Mouse (Mus musculus) embryonic fibroblast, embryonic 13.5 days (primary cell): ENCODE measurements around the gene Gm26602. TPM values are rescaled to one million over a fixed set of nuclear protein-coding genes. Genes with fewer than 3 reads are reported as not detected.
A peak's percentile ranks its signal among the peaks of the same experiment; 100 is the strongest.

Experiments
- H3K27ac ChIP-seq: 2 replicates; pipeline ENCODE4 v1.5.1; 2012; ENCODE audit warnings: low read length, control low read depth, inconsistent platforms; ENCODE audit not compliant: insufficient read depth
- H3K4me1 ChIP-seq: 2 replicates; pipeline ENCODE4 v1.6.1; 2011; ENCODE audit warnings: low read length; ENCODE audit not compliant: control insufficient read depth, insufficient read depth
- H3K4me3 ChIP-seq: 2 replicates; pipeline ENCODE4 v1.5.1; 2011; ENCODE audit warnings: mild to moderate bottlenecking, control low read depth, low read length; ENCODE audit not compliant: insufficient read depth
- CTCF ChIP-seq: IDR thresholded peaks from 2 replicates; pipeline ENCODE4 v1.5.1; 2011; ENCODE audit warnings: mild to moderate bottlenecking, control low read depth, low read length, moderate library complexity, borderline replicate concordance; ENCODE audit not compliant: insufficient read depth
- POLR2A ChIP-seq: IDR thresholded peaks from 2 replicates; pipeline ENCODE4 v1.6.1; 2011; ENCODE audit warnings: low read depth, mild to moderate bottlenecking, control low read depth, low read length, moderate library complexity
- polyA plus RNA-seq: library from polyadenylated mRNA; stranded (reverse); fragments of >200 nt; gene quantifications from 2 replicates; pipeline ENCODE4 v1.2.4, GENCODE M21; 2011; ENCODE audit warnings: low read depth; ENCODE audit not compliant: missing spikeins, insufficient read length

Gene Gm26602
- polyA plus RNA-seq, 1 experiment: not detected

GRCm38 (mm10) chr10:79916081-79916480, 5.4 kb downstream of the Gm26602 start:
- H3K4me1 ChIP-seq: no peaks in the 10 kb centered on the region; the same call in 1 of the 2 replicates
- H3K27ac ChIP-seq: no peak overlapping the region
- peak overlapping the region; percentile 80 for H3K4me3 ChIP-seq
- TF ChIP-seq CTCF: no peak
- TF ChIP-seq POLR2A: no peak

- TF ChIP-seq CTCF (no peak), POLR2A (peak; percentile 95)
- Histone ChIP-seq H3K4me3 (peak within 1 kb of the TSS; percentile 80), H3K27ac (no peak within 1 kb of the TSS), H3K4me1 (no peaks in the 10 kb centered on the region; the same call in 1 of the 2 replicates)
Observed at GRCm38 (mm10) chr10:79916808-79917531, 6.3 kb downstream of the Gm26602 start, which contains the start of gene Kiss1r. TSS of gene Kiss1r (plus strand) at chr10:79916971.

GRCm38 (mm10) chr10:79917532-79918100, 7.0 kb downstream of the Gm26602 start:
- Histone ChIP-seq H3K4me3 (no peak overlapping the region), H3K4me1 (no peaks in the 10 kb centered on the region; the same call in 1 of the 2 replicates)

DNA sequence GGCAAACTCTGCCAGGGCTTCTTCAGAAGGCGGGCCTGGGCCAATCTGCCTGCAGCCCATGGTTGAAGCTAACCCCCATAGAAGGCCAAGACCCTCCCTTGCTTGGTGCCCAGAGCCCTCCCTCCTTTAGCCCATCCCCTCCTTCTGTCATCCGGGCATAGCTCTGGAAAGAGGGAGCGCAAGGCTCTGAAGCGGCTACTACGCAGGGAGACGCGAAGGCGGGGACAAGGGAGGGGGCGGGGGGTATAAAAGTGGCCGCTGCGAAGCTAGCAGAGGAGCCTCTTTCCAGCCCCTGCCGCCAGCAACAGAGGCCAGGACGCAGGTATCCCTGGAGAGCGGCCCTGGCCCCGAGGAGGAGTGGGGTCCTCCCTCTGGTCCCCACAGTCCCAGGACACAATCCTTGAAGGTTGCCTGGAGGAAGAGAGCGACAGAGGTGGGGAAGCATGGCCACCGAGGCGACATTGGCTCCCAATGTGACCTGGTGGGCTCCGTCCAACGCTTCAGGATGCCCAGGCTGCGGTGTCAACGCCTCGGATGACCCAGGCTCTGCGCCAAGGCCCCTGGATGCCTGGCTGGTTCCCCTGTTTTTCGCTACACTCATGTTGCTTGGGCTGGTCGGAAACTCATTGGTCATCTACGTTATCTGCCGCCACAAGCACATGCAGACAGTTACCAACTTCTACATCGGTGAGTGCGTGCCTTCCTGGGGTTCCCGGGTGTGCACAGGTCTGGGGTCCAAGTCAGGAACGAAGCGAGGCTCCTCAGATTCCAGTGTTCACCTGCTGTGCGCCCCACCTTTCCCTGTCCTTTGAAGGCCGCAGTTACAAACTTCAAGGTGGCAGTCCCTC, 7.8 kb downstream of the Gm26602 start:
- Histone ChIP-seq H3K27ac (no peak overlapping the region), H3K4me3 (no peak overlapping the region), H3K4me1 (no peaks in the 10 kb centered on the region; the same call in 1 of the 2 replicates)
- TF ChIP-seq CTCF: no peak
- TF ChIP-seq POLR2A: no peak

More at GRCm38 (mm10) chr10:79917532-79918100, 7.0 kb downstream of the Gm26602 start:
- H3K27ac ChIP-seq: no peak overlapping the region
- no peak for TF ChIP-seq POLR2A

DNA sequence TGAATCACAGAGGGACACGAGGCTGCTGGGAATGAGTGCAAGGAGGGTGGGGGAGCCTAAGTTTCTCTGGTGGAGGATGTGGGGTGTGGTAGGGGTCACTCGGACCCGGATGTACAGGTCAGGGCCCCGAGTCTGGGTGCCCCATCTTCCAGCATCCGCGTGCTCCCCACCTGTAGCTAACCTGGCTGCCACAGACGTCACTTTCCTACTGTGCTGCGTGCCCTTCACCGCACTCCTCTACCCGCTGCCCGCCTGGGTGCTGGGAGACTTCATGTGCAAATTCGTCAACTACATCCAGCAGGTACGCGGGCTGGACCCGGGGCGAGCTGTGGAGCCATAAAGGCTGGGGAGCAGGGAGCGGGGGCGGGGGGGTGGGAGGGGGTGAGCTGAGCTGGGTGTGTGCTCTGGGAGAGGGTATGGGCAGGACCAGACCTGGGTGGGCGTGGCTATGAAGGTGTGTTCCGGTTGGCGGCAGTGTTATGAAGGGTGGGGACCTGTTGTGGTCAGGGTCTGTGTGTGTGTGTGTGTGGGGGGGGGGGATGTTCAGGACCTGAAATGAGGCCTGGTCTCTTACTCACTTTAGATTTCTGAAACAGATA, 8.7 kb downstream of the Gm26602 start:
- no peaks in the 10 kb centered on the region; the same call in 1 of the 2 replicates for H3K4me1 ChIP-seq
- H3K4me3 ChIP-seq: no peak overlapping the region
- TF ChIP-seq POLR2A (no peak), CTCF (no peak)
- no peak overlapping the region for H3K27ac ChIP-seq

DNA sequence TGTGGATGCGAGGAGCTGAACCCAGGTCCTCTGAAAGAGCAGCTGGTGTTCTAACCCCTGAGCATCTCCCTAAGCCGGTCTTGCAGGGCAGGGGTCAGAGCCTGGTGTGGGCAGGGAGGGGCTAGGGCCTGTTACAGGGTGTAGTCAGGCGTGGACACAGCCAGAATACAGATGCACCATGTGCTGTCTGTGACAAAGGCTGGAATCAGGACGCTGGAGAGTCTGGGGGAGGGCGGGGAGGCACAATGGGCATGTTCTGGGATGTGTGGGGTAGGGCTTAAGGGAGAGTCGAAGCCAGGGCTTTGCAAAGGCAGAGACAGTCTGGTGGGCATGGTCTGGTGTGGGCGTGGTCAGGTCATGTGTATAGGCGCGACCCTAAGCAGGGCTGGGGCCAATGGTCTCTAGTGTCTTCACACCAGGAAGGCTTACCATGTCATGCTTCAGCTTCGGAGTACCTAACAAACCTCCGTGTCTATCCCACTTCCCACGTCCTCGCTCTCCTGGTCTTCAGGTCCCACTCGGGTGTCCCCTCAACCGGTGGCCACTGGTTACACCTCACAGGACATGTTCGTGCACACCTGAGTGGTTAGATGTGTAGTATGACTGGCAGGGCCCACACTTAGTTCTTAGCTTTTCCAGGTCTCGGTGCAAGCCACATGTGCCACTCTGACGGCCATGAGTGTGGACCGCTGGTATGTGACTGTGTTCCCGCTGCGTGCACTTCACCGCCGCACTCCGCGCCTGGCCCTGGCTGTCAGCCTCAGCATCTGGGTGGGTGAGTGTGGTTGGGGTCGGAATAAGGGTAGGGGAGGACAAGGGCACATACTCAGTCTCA, 9.6 kb downstream of the Gm26602 start:
- no peaks in the 10 kb centered on the region; the same call in 1 of the 2 replicates for H3K4me1 ChIP-seq
- no peak overlapping the region for H3K27ac ChIP-seq
- TF ChIP-seq POLR2A (no peak), CTCF (no peak)
- no peak overlapping the region for H3K4me3 ChIP-seq

GRCm38 (mm10) chr10:79920958-79921535, 10.4 kb downstream of the Gm26602 start, which contains the start of gene R3hdm4:
TSS of gene R3hdm4 (minus strand) at chr10:79921208.
- TF ChIP-seq POLR2A (no peak), CTCF (no peak)
- H3K27ac ChIP-seq: no peak within 1 kb of the TSS
- H3K4me3 ChIP-seq: no peak within 1 kb of the TSS
- no peaks in the 10 kb centered on the region for H3K4me1 ChIP-seq

- Histone ChIP-seq H3K4me3 (no peak overlapping the region), H3K4me1 (no peaks in the 10 kb centered on the region), H3K27ac (no peak overlapping the region)
- TF ChIP-seq CTCF (no peak), POLR2A (no peak)
Observed at GRCm38 (mm10) chr10:79921572-79921971, 10.9 kb downstream of the Gm26602 start.
